8 mouse cellular contexts compared by ENCODE assay signal in genomic region chr14:98168039-98168907, GRCm38 (mm10). TPM values are rescaled to one million over a fixed set of nuclear protein-coding genes. Genes with fewer than 3 reads are reported as not detected.
DNase-seq lines count a peak whose midpoint lies in the region; ATAC-seq and TF ChIP-seq lines count a peak whose summit lies in the region.

No protein-coding gene starts in this region.

- no peak overlapping the region for H3K27ac ChIP-seq in ES-E14 (ENCODE audit: insufficient read depth, low read depth, low read length, poor library complexity, severe bottlenecking)
- peak overlapping the region; percentile 98 for H3K27ac ChIP-seq in forebrain, embryonic 10.5 days

- in situ Hi-C loops in ES-E14 (cut with MboI; ENCODE audit: low sequenced_read_pairs in 2 of 2, unreplicated experiment in 2 of 2) = no loop called here

- peak; percentile 33 for DNase-seq in ES-E14 (ENCODE audit: low read depth, low spot score)
- DNase-seq in adrenal gland, postnatal 4 days (ENCODE audit: low spot score in 2 of 2) = peak; percentile 7 to 11
- peak; percentile 66 for DNase-seq in forebrain, embryonic 10.5 days (ENCODE audit: extremely low spot score, low spot score)
- peak; percentile 51 for DNase-seq in heart, postnatal 4 days
- DNase-seq in layer of hippocampus, postnatal 10 days (ENCODE audit: low spot score in 2 of 2) = peak; percentile 45 to 63
- DNase-seq in right cerebral cortex, postnatal 14 days = peak; percentile 16
- DNase-seq in Muller cell, postnatal 12 days (ENCODE audit: inconsistent ontology term) = no peak

- H3K36me3 ChIP-seq in ES-E14 (ENCODE audit: control insufficient read depth, insufficient read depth, low read length, poor library complexity, severe bottlenecking) = no peaks in the 10 kb centered on the region
- H3K36me3 ChIP-seq in forebrain, embryonic 10.5 days (replicated peaks) = no peaks in the 10 kb centered on the region

- no peaks in the 10 kb centered on the region for H3K27me3 ChIP-seq in forebrain, embryonic 10.5 days (ENCODE audit: poor library complexity, severe bottlenecking)

- peak overlapping the region; percentile 58 to 79 for H3K4me3 ChIP-seq in ES-E14 (ENCODE audit: insufficient read depth in 1 of 2, low read depth in 1 of 2, low read length in 2 of 2, poor library complexity in 1 of 2, severe bottlenecking in 1 of 2)
- H3K4me3 ChIP-seq in forebrain, embryonic 10.5 days = peak overlapping the region; percentile 79

- peak overlapping the region; percentile 57; the same call in 1 of the 2 replicates for H3K9ac ChIP-seq in ES-E14 (ENCODE audit: insufficient read depth, low read depth, low read length, poor library complexity, severe bottlenecking)

- no peaks in the 10 kb centered on the region for H3K4me1 ChIP-seq in ES-E14 (ENCODE audit: control insufficient read depth in 2 of 2, insufficient read depth in 2 of 2, low read length in 2 of 2, poor library complexity in 1 of 2)
- peaks cover 66% of the 10 kb centered on the region for H3K4me1 ChIP-seq in forebrain, embryonic 10.5 days

- under 1% methylated on average over 48 of the region's 48 CpGs for WGBS in forebrain, embryonic 10.5 days

- peak; percentile 42 for ATAC-seq in megakaryocyte, adult 5-6 weeks (ENCODE audit: poor library complexity, severe bottlenecking)

- H3K9me3 ChIP-seq in ES-E14 (ENCODE audit: control insufficient read depth, insufficient read depth, low read depth, low read length) = no peaks in the 10 kb centered on the region
- no peaks in the 10 kb centered on the region for H3K9me3 ChIP-seq in forebrain, embryonic 10.5 days

TF ChIP-seq in ES-E14, 5 proteins besides CTCF, POLR2A, EP300 and RAD21:
- TF ChIP-seq ZC3H11A (IDR thresholded peaks at IDR 0.05; ENCODE audit: borderline replicate concordance, low read depth, low read length) (no peak), MAFK (IDR thresholded peaks at IDR 0.05; ENCODE audit: insufficient read depth, low read depth, low read length) (no peak), ZNF384 (IDR thresholded peaks at IDR 0.05; ENCODE audit: low read depth, low read length) (no peak), HCFC1 (IDR thresholded peaks at IDR 0.05; ENCODE audit: borderline replicate concordance, insufficient read depth, low read length) (no peak)

RNA-seq across cellular contexts. Expression of gene Dach1, which starts 1.3 kb away (rescaled TPM):
- total RNA-seq in ES-E14 (2012; rRNA removed) = 0.09 and 0.11 TPM in 2 replicates
- 10 to 100 TPM; 10.9 to 22.0 TPM for total RNA-seq in adrenal gland, postnatal 4 days (2021)
- 14.8 and 15.4 TPM in 2 replicates for polyA plus RNA-seq in forebrain, embryonic 10.5 days (2016; fragmentation: Nextera tagmentation; extraction: Ambion mirVana)
- total RNA-seq in heart, postnatal 4 days (2021) = 10 to 100 TPM; 16.8 to 17.3 TPM
- total RNA-seq in layer of hippocampus, postnatal 10 days (2021) = 1 to 10 TPM; 7.5 to 8.5 TPM
- 7.2 and 8.1 TPM in 2 replicates for total RNA-seq in megakaryocyte, adult 5-6 weeks (2015)
- total RNA-seq in megakaryocyte, adult 5-6 weeks (2017) = 4.1 and 8.0 TPM in 2 replicates
